In genomic region chr17:15065391-15066024, GRCm38 (mm10) we compare ENCODE assay signal across 8 mouse cellular contexts. TPM values are rescaled to one million over a fixed set of nuclear protein-coding genes. Genes with fewer than 3 reads are reported as not detected.
DNase-seq lines count a peak whose midpoint lies in the region; ATAC-seq and TF ChIP-seq lines count a peak whose summit lies in the region.

No protein-coding gene starts in this region.

- H3K9me3 ChIP-seq in hindbrain, embryonic 16.5 days (ENCODE audit: control insufficient read depth, low read length) = no peaks in the 10 kb centered on the region
- no peaks in the 10 kb centered on the region for H3K9me3 ChIP-seq in midbrain, embryonic 14.5 days (ENCODE audit: control insufficient read depth, low read length)
- H3K9me3 ChIP-seq in stomach, embryonic 16.5 days (replicated peaks; ENCODE audit: control insufficient read depth, low read length) = no peaks in the 10 kb centered on the region

- peak; percentile 24; the same call in 1 of the 2 replicates for TF ChIP-seq CTCF in spleen, adult 2 months (IDR thresholded peaks at IDR 0.05; ENCODE audit: extremely low read depth, insufficient read depth, insufficient read length, insufficient replicate concordance)

- H3K9ac ChIP-seq in hindbrain, embryonic 16.5 days (ENCODE audit: low read depth, low read length) = peak overlapping the region; percentile 50
- peak overlapping the region; percentile 24; the same call in 1 of the 2 replicates for H3K9ac ChIP-seq in midbrain, embryonic 14.5 days (replicated peaks; ENCODE audit: low read length)
- H3K9ac ChIP-seq in stomach, embryonic 16.5 days (ENCODE audit: low read length) = no peak overlapping the region

- ATAC-seq in hindbrain, embryonic 16.5 days = peak; percentile 87
- peak; percentile 79 for ATAC-seq in midbrain, embryonic 14.5 days (ENCODE audit: low FRiP score, low TSS enrichment)
- ATAC-seq in stomach, embryonic 16.5 days (ENCODE audit: insufficient read depth, low FRiP score) = peak; percentile 52

- no peak overlapping the region for H3K27ac ChIP-seq in spleen, adult 2 months (ENCODE audit: insufficient read depth, low read length)
- no peak overlapping the region for H3K27ac ChIP-seq in hindbrain, embryonic 16.5 days (ENCODE audit: low read depth, low read length)
- peak overlapping the region; percentile 71 for H3K27ac ChIP-seq in midbrain, embryonic 14.5 days (replicated peaks; ENCODE audit: low read depth, low read length)
- no peak overlapping the region for H3K27ac ChIP-seq in stomach, embryonic 16.5 days (ENCODE audit: low read length)

- H3K4me3 ChIP-seq in spleen, adult 2 months (ENCODE audit: extremely low read depth, insufficient read depth, insufficient read length) = no peak overlapping the region
- peak overlapping the region; percentile 21 for H3K4me3 ChIP-seq in hindbrain, embryonic 16.5 days (ENCODE audit: low read length)
- 0 out of 2 replicates have a peak overlapping the region, but pooled peaks have one; percentile 7 for H3K4me3 ChIP-seq in midbrain, embryonic 14.5 days (replicated peaks; ENCODE audit: low read depth, low read length)
- H3K4me3 ChIP-seq in stomach, embryonic 16.5 days (replicated peaks; ENCODE audit: low read length) = no peak overlapping the region

- no peaks in the 10 kb centered on the region for H3K27me3 ChIP-seq in spleen, adult 2 months (ENCODE audit: control insufficient read depth, insufficient read depth, low read length)
- H3K27me3 ChIP-seq in hindbrain, embryonic 16.5 days (replicated peaks; ENCODE audit: control insufficient read depth, insufficient read depth, low read length) = no peaks in the 10 kb centered on the region
- no peaks in the 10 kb centered on the region for H3K27me3 ChIP-seq in midbrain, embryonic 14.5 days (ENCODE audit: control insufficient read depth, insufficient read depth, low read length)
- H3K27me3 ChIP-seq in stomach, embryonic 16.5 days (ENCODE audit: control insufficient read depth, insufficient read depth, low read length) = no peaks in the 10 kb centered on the region

- TF ChIP-seq POLR2A in spleen, adult 2 months (IDR thresholded peaks at IDR 0.05; ENCODE audit: low read depth, low read length) = no peak

- WGBS in spleen, adult 2 months = 52% methylated on average over 13 of the region's 13 CpGs
- 43% methylated on average over 13 of the region's 13 CpGs for WGBS in hindbrain, embryonic 16.5 days
- 41% methylated on average over 13 of the region's 13 CpGs for WGBS in midbrain, embryonic 14.5 days
- WGBS in stomach, embryonic 16.5 days = 40% methylated on average over 13 of the region's 13 CpGs

- no peak for DNase-seq in spleen, adult 2 months (ENCODE audit: low read depth in 1 of 2, low spot score in 2 of 2)
- DNase-seq in spleen, postnatal 14 days (ENCODE audit: low spot score in 2 of 2) = no peak
- peak; percentile 80 to 83 for DNase-seq in cerebellum, postnatal 10 days
- peak; percentile 41 to 67 for DNase-seq in frontal cortex, postnatal 25 days (ENCODE audit: low spot score in 2 of 2)
- DNase-seq in left cerebral cortex, postnatal 36 days (ENCODE audit: low spot score in 2 of 2) = peak; percentile 62 to 74
- peak; percentile 91 for DNase-seq in midbrain, embryonic 14.5 days

- H3K4me2 ChIP-seq in hindbrain, embryonic 16.5 days (ENCODE audit: low read length) = peak overlapping the region; percentile 48
- H3K4me2 ChIP-seq in midbrain, embryonic 14.5 days (ENCODE audit: low read length) = peak overlapping the region; percentile 51
- peak overlapping the region; percentile 25; the same call in 1 of the 2 replicates for H3K4me2 ChIP-seq in stomach, embryonic 16.5 days (ENCODE audit: low read depth, low read length)

- intact Hi-C loops in left cerebral cortex, postnatal 36 days (cut with DNase I) = loop anchor here (1.0 kb wide), 2 partner anchors 312 to 402 kb away; no protein-coding TSS in a partner anchor

- H3K36me3 ChIP-seq in spleen, adult 2 months (ENCODE audit: control insufficient read depth, insufficient read depth, low read length) = peaks cover 9% of the 10 kb centered on the region; the same call in 1 of the 2 replicates
- 0 out of 2 replicates have a peak, but pooled peaks cover 4% of the 10 kb centered on the region for H3K36me3 ChIP-seq in hindbrain, embryonic 16.5 days (ENCODE audit: control insufficient read depth, insufficient read depth, low read length)
- peaks cover 35% of the 10 kb centered on the region for H3K36me3 ChIP-seq in midbrain, embryonic 14.5 days (ENCODE audit: control insufficient read depth, insufficient read depth, low read length)
- 0 out of 2 replicates have a peak, but pooled peaks cover 4% of the 10 kb centered on the region for H3K36me3 ChIP-seq in stomach, embryonic 16.5 days (ENCODE audit: control insufficient read depth, insufficient read depth, low read length)

- no peaks in the 10 kb centered on the region; the same call in 1 of the 2 replicates for H3K4me1 ChIP-seq in spleen, adult 2 months (ENCODE audit: control insufficient read depth, insufficient read depth, insufficient read length)
- no peaks in the 10 kb centered on the region for H3K4me1 ChIP-seq in hindbrain, embryonic 16.5 days (ENCODE audit: control insufficient read depth, insufficient read depth, low read depth, low read length)
- peaks cover 6% of the 10 kb centered on the region for H3K4me1 ChIP-seq in midbrain, embryonic 14.5 days (ENCODE audit: control insufficient read depth, insufficient read depth, low read length)
- H3K4me1 ChIP-seq in stomach, embryonic 16.5 days (ENCODE audit: control insufficient read depth, insufficient read depth, low read length) = peaks cover 6% of the 10 kb centered on the region; the same call in 1 of the 2 replicates

RNA-seq across cellular contexts. Expression of gene Gm3448, which starts 24.2 kb away (rescaled TPM):
- polyA plus RNA-seq in spleen, adult 2 months (2012; rRNA removed) = 0.78 and 0.99 TPM in 2 replicates
- 3.1 and 3.7 TPM in 2 replicates for polyA plus RNA-seq in hindbrain, embryonic 16.5 days (2015; fragmentation: Nextera tagmentation; extraction: Ambion mirVana)
- 10 to 100 TPM in 1 of 2 experiments, 1 to 10 TPM in 1; 4.7 to 10.7 TPM for total RNA-seq in left cerebral cortex, postnatal 36 days (2021)
- polyA plus RNA-seq in midbrain, embryonic 14.5 days (2014; fragmentation: Nextera tagmentation; extraction: Ambion mirVana) = 3.9 and 4.3 TPM in 2 replicates
- polyA plus RNA-seq in stomach, embryonic 16.5 days (2015; fragmentation: Nextera tagmentation; extraction: Ambion mirVana) = 3.3 and 3.6 TPM in 2 replicates

RNA-seq across cellular contexts. Expression of gene Tcte3, which starts 24.2 kb away (rescaled TPM):
- not detected in 2 replicates for polyA plus RNA-seq in spleen, adult 2 months (2012; rRNA removed)
- polyA plus RNA-seq in hindbrain, embryonic 16.5 days (2015; fragmentation: Nextera tagmentation; extraction: Ambion mirVana) = 0.80 and 0.96 TPM in 2 replicates
- total RNA-seq in left cerebral cortex, postnatal 36 days (2021) = 1 to 10 TPM in 1 of 2 experiments, under 1 TPM in 1; 0.54 to 1.9 TPM
- 0.46 and 1.1 TPM in 2 replicates for polyA plus RNA-seq in midbrain, embryonic 14.5 days (2014; fragmentation: Nextera tagmentation; extraction: Ambion mirVana)
- polyA plus RNA-seq in stomach, embryonic 16.5 days (2015; fragmentation: Nextera tagmentation; extraction: Ambion mirVana) = 1.2 and 1.4 TPM in 2 replicates

RNA-seq across cellular contexts. Expression of gene Ermard, which starts 24.5 kb away (rescaled TPM):
- 32.4 and 43.1 TPM in 2 replicates for polyA plus RNA-seq in spleen, adult 2 months (2012; rRNA removed)
- polyA plus RNA-seq in hindbrain, embryonic 16.5 days (2015; fragmentation: Nextera tagmentation; extraction: Ambion mirVana) = 76.3 and 76.8 TPM in 2 replicates
- 10 to 100 TPM; 30.1 to 60.5 TPM for total RNA-seq in left cerebral cortex, postnatal 36 days (2021)
- 62.0 and 71.3 TPM in 2 replicates for polyA plus RNA-seq in midbrain, embryonic 14.5 days (2014; fragmentation: Nextera tagmentation; extraction: Ambion mirVana)
- polyA plus RNA-seq in stomach, embryonic 16.5 days (2015; fragmentation: Nextera tagmentation; extraction: Ambion mirVana) = 65.3 and 72.4 TPM in 2 replicates

RNA-seq across cellular contexts. Expression of gene Gm3435, which starts 55.5 kb away (rescaled TPM):
- 0.50 and 0.67 TPM in 2 replicates for polyA plus RNA-seq in spleen, adult 2 months (2012; rRNA removed)
- polyA plus RNA-seq in hindbrain, embryonic 16.5 days (2015; fragmentation: Nextera tagmentation; extraction: Ambion mirVana) = 5.0 and 6.7 TPM in 2 replicates
- total RNA-seq in left cerebral cortex, postnatal 36 days (2021) = 1 to 10 TPM; 3.4 to 6.3 TPM
- 5.3 and 8.1 TPM in 2 replicates for polyA plus RNA-seq in midbrain, embryonic 14.5 days (2014; fragmentation: Nextera tagmentation; extraction: Ambion mirVana)
- polyA plus RNA-seq in stomach, embryonic 16.5 days (2015; fragmentation: Nextera tagmentation; extraction: Ambion mirVana) = 5.6 and 6.9 TPM in 2 replicates

Comparison
In these comparisons a context has a peak if more than half of its experiments do, and no peak if none do; other contexts are left out.
1. DNase-seq: peak in cerebellum, postnatal 10 days (2 of 2), frontal cortex, postnatal 25 days (2 of 2), left cerebral cortex, postnatal 36 days (2 of 2) and midbrain, embryonic 14.5 days (single experiment); none in spleen, adult 2 months (0 of 2) and spleen, postnatal 14 days (0 of 2).
2. H3K4me3 ChIP-seq: peak in hindbrain, embryonic 16.5 days (single experiment) and midbrain, embryonic 14.5 days (single experiment); none in spleen, adult 2 months (single experiment) and stomach, embryonic 16.5 days (single experiment).
3. Peak in every context shown above with its lines, with median percentiles within 50 percentile points of each other: ATAC-seq and H3K4me2 ChIP-seq.